Mouse (Mus musculus) cortical plate, adult 2 months (tissue): ENCODE results near the gene Etv4.

ENCODE experiments used
- CTCF ChIP-seq: fragments of 200-500 bp; IDR thresholded peaks from 2 replicates; pipeline ENCODE4 v1.5.1; 2011; ENCODE audit warnings: mild to moderate bottlenecking, control low read depth, low read length; ENCODE audit not compliant: insufficient read depth; ENCODE audit errors: extremely low read depth
- POLR2A ChIP-seq: fragments of 200-500 bp; IDR thresholded peaks from 2 replicates; pipeline ENCODE4 v1.6.1; 2011; ENCODE audit warnings: mild to moderate bottlenecking, low read length, control low read depth; ENCODE audit not compliant: insufficient read depth; ENCODE audit errors: extremely low read depth

- no peak for TF ChIP-seq POLR2A
- TF ChIP-seq CTCF: no peak
These were observed 12.7 kb downstream of the Etv4 start for GRCm38 (mm10) chr11:101772449-101772848.
